Mouse (Mus musculus) fat pad, adult 2 months (tissue): Measurements from ENCODE around the gene Phldb3.

Experiments
- DNase-seq: peaks from one replicate; pipeline ENCODE4 v3.0.0-alpha.2; 2011; ENCODE audit warnings: low read depth, low spot score; ENCODE audit errors: extremely low read depth

Gene Phldb3

DNA sequence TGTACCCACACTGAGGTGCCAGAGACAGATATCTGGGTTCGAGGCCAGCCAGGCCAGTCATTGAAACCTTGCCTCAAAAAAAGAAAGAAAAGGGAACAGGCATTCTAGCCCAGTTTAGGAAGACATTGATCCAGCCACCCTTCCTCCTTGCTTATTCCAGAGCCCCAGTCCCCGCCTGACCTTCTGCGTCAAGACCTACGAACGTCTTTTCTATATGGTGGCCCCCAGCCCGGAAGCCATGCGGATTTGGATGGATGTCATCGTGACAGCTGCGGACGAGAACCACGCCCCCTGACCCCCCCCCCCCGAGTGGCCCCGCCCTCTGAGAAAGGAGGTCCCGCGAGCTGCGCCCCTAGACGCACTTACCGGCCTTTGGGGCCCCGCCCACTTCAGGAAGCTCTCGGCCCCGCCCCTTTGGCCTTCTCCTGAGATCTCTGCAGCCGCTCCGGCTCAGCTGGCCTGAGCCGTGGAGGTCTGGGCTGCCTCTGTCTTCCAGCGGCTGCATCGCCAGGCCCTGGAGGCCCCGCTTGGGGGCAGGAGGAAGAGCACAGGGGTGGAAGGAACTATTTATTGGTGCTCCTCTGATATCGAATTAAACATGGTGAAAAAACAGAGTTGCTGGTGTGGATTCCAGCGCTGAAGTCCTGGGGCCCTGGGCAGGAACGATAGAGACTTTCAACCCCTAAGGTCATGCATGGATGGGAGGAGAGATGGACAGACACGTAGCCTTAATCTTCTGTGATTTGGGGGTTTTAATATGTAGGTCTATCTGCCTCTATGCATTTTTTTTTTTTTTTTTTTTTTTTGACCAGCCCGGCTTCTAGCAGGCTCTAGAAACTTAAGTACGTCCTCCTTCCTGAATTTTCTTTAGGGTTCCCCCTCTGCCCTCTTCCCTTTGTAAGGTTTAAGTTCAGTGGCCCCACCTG is 18.4 kb downstream of the Phldb3 start:
- DNase-seq, result no peak

DNA sequence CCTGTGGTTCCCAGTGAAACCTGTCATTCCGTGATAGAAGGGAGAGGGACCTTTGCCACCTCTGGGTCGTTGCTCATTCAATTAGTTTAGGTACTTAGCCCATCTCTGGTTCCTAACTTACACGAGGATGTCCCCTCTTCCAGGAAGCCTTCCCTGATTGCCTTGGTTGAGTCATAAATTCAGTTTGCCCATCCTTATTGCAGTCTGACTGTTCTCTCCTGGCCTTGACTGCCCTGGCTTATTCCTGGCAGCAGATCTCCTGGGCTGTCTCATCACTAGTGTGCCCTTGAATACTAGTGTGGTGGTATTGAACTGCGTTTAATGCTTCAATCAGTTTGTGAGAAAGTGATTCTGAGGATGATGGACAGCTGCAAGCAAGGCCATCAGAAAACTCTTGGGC is 19.1 kb downstream of the Phldb3 start:
- no peak for DNase-seq

DNA sequence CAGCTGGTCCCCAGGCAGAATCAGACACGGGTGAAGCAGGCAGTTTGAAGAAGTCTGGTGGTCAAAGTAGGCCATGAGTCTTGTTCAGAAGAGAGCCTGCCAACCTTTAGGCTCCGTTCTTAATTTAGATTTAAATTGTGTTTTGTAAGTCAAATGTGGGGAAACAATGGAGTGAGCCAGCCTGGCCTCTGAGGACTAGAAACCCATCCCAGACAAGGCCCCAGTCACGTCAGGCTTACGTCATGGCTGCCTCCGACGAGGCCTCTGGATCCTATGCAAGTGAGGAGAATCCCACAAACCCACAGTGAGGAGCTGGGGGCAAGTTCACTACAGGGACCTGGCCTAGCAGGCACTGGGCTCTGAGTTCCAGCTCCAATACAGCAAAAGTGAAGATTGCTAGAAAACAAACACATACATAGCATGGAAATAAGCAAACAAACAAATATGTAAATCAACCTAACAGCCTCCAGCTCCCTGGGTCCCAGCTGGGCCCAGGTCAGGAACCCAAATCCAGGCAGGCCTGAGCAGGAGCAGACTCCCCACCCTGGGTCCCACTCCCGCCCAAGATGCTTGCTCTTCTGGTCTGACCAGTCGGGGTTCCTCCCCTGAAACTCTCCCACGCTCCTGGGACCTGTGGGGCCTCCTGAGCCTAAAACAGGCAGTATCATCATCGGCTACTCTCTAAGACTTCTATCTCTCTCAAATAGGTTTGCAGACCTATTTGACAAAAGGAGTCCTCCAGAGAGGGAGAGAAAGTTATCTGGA is 19.7 kb downstream of the Phldb3 start:
- DNase-seq, result no peak

DNA sequence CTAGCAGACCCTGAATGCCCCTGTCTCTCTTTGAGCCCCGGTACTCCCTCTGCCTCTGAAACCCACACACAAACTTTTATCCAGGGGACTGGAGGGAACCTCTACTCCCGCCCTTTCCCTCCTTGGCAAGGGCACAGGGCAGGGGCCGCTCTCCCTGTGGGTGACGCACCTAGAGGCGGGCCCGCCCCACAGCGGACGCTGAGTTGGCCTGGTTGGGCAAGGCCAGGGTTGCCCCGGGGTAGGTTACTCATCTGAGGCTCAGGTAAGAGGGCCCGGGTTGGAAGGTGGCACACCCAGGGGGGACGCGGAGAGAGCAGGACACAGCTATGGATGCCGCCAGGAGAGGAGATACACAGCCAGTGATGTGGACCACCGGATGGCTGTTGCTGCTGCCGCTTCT is 25.7 kb downstream of the Phldb3 start, which contains the start of gene Lypd3:
Lypd3 (plus strand) TSS at position 287 of the 400 bp plus-strand sequence.
- DNase-seq, result no peak

DNA sequence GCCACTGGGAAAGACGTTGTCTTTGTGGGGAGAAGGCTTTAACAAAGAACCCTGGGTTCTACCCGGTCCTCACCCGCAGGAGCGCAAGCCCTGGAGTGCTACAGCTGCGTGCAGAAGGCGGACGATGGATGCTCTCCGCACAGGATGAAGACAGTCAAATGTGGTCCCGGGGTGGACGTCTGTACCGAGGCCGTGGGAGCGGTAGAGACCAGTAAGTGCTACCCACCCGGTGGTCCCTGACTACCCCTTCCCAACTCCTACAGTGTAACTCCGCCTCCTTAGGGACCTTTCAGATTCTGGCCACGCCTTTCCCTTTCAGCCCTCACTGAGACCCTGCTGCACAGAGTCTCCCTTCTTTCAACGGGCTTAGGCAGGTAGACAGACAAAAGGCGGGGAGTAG is 26.5 kb downstream of the Phldb3 start:
- no peak for DNase-seq

DNA sequence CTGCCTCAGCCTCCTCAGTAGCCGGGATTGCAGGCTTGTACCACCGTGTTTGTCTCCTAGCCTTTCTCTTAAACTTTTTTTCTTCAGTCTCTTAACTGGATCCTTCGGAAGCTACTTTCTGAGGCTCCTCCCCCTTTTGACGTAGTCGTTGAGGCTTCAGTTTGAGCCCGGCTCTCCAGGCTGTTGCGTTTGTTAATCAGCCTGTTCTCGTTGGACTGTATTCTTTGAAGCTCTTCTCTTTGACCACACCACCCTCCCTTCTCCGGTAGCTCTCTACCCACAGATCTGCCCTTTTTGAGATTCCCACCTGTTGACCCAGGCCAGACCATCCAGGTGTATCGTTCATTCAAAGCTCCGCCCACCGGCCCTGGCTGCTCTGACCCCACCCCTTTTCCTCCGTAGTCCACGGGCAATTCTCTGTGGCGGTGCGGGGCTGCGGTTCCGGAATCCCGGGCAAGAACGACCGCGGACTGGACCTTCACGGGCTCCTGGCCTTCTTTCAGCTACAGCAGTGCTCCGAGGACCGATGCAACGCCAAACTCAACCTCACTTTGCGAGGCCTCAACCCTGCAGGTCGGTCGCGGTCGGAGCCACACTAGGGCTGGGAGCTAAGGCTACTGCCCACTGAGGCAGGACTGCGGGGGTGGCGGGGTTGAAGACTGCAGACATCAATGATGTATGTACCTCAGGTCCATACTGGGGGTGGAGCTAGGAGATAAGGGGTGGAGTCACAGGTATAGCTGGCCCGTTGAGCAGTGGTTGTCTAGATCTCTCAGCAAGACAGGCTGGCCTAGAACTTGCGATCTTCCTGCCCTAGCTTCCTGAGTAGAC is 27.7 kb downstream of the Phldb3 start:
- DNase-seq, result no peak

DNA sequence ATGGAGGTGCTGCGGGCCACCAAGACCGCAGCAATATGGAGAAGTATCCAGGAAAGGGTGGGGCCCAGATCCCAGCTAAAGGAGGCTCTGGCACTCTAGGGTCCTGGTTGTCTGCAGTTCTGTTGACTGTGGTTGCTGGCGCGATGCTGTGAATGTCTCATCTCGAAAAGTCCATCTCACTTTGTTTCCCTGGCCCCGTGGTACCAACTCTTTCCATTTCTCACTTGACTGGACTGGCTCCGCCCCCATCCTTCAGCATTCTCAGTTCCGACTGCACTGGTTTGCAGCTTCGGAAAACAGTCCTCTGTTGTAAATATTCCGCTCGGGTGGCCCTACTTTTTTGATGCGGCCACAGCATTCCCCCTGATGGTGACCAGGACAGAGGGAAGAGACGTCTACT is 29.9 kb downstream of the Phldb3 start:
- DNase-seq, result no peak

DNA sequence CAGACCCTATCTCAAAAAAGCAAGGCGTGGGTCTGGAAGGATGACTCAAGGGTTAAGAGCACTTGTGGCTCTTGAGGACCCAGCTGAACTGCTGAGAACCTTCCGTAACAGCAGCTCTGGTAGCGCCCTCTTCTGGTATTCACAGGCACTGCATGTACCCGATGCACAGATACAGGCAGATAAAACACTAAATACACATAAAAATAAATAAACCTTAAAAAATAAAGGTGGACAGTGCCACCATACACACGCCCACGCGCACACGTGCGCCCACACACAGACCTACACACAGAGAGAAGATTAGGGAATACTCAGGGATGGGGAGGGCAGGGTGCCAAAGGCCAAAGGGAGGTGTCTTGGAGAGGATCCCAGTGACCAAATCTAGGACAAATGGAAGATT is 31.9 kb downstream of the Phldb3 start:
- no peak for DNase-seq

DNA sequence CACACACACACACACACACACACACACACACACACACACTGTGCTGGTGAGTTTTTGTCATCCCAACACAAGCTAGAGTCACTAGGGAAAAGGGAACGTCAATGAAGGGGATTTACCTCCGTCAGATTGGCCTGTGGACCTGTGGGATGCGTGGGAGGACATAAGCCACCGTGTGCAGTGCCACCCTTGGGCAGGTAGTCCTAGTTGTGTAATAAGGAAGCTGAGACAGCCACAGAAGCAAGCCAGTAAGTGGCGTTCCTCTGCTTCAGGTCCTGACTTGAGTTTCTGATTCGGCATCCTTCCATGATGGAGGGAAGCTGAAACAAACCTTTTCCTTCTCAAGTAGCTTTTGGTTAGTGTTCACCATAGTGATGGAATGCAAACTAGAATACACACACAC is 33.9 kb downstream of the Phldb3 start:
- DNase-seq, result peak; percentile 97

DNA sequence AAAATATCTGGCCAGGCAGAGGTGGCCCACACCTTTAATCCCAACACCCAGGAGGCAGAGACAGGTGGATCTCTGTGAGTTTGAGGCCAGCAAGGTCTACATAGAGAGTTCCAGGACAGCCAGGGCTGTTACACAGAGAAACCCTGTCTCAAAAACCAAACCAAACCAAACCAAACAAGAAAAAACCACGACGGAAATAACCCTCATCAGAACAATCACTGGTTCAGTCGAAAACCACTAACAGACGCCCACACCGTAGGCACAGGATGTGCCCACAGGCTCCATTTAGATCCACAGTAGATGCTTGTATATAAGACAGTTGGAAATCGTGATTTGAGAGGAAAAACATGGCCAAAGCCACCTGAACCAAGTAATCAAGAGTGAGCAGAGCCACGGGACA is 34.4 kb downstream of the Phldb3 start:
- no peak for DNase-seq

DNA sequence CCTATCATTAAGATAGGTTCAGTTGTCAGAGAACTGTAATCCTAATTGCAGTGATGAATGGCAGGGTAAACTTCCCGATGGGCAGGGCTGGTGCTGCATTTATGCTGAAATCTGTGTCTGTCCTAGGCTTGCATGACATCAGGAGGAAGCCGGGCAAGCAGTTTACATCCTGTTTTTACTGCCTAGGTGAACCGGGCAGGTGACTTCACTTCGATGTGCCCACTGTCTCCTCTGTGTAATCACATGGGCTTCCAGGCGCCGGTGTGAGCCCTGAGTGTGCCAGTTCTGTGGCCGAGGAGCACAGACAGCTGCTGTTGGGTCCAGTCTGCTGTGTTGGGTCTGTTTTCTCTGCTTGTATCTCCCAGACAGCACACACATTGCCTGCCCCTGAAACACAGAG is 35.9 kb downstream of the Phldb3 start:
- no peak for DNase-seq

DNA sequence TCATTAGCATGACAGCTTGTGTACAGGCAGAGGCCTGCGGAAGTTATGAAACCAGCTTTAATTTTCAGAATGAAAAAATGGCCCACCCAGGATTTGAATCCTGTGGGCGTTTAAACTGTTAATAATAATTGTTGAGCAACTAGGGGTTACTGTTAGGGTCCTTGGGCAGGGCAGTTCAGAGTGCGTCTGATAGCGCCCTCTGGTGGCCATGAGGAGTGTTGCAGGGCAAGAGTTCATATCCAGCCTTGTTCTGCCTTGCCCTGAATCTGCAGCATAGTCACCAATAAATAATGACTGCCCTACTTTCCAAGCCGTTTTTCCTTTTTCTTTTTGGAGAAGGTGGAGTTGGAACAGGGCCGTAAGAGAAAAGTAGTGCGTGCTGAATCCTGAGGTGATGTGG is 43.1 kb downstream of the Phldb3 start:
- DNase-seq, result no peak

DNA sequence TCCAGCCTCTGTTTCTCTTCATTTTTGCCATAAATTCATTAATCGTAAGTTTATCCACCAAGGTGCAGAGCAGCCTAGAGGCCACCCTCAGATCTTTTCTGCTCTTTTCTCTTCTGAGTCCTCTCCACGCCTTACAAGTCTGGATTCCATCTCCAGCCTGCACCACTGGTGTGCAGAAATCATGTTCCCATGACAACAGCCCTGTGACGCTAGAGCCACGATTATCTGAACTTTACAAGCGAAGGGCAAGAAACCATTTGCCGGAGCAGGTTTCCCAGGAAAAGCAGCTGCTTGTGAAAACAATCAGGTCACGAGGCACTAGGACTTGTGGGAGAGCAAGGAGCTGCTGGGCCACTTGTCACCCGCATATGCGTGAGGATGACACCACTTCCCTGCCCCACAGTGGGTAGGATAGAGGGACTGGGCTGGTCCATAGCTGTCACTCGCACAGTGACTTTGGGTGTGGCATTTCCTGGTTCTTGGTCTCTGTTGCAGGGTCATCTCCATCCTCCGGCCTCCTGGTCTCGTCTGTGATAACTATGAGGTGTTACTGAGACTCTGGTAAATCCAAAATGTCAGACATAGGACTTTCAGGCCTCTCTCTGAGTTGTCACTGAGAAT is 49.3 kb downstream of the Phldb3 start:
- DNase-seq, result no peak

DNA sequence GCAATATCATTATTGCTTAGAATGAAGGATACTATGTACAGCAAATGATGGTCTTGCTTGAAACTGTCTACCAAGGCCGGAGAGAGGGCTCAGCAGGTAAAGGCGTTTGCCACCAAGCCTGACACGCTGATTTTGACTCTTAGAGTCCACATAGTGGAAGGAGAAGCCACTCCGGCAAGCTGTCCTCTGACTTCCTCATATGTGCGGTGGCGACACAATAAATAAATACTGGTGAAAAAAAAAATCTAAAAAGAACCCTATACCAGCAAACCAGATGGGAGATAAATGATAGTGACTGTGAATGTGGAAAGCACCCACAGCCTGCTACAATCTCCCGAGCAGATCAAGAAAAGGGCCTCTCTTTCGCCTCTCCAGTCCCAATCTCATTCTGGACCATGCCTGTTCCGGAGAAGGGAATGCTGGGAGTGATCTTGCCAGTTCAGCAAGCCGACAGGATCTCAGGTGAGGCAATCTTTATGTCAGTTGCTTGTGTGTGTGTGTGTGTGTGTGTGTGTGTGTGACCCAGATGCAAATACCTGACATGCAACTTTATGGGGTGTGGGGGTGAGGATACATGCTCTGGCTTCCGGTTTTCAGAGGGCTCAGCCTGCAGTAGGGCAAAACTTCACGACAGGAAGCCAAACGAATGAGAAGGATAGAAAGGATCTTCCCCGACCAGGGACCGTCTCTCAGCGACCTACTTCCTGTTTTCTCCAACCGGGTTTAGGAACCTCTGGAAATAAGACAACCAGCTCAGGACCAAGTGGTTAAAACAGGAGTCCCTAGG is 50.7 kb downstream of the Phldb3 start:
- DNase-seq, result no peak

DNA sequence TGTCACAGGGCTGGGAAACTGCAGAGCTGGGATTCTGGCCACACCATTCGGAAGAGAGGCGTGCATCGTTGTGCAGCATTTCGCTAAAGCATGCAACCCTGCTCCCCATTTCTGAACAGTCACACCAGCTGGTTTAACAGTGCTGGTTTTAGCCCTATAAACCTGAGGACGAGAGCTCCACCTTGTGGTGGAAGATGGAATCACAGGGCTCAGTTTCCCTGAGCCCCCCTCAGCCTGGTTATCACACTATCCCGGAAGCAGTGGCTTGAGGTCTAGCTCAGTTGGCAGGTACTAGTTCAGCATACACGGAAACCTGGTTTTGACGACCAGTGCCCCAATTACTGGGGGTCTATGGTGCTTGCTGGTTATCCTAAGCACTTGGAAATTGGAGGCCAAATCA is 52.0 kb downstream of the Phldb3 start:
- DNase-seq, result no peak

DNA sequence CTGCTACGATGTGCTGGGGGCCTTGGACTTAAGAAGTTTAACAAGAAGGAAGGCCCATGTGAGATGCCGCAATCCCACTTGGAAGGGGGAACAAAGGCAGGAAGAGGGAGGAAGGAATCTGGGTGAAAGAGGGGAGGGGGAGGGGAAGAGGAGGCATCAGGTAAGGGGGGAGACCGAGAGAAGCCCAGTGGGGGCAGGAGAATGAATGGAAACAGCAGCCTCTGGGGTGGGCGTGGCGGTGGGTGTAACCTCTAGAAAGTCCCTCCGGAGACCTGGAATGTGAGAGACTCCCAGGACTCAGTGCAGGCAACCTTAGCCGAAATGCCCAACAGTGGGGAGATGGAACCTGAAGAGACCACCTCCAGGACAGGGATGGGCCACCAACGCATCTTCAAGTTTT is 53.7 kb downstream of the Phldb3 start:
- no peak for DNase-seq

DNA sequence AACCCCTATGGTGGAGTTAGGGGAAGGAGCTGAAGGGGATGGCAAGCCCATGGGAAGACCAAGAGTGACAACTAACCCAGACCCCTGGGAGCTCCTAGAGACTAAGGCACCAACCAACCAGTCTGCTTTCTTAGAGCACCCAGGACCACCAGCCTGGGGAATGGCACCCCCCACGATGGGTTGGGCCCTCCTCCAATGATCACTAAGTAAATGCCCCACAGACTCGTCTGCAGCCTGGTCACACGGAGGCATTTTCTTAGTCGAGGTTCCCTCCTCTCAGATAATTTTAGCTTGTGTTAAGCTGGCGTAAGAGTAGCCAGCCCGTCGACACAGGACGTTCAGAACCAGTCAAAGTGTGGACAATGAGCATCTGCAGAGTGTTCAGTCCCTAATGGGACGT is 54.4 kb downstream of the Phldb3 start:
- no peak for DNase-seq

DNA sequence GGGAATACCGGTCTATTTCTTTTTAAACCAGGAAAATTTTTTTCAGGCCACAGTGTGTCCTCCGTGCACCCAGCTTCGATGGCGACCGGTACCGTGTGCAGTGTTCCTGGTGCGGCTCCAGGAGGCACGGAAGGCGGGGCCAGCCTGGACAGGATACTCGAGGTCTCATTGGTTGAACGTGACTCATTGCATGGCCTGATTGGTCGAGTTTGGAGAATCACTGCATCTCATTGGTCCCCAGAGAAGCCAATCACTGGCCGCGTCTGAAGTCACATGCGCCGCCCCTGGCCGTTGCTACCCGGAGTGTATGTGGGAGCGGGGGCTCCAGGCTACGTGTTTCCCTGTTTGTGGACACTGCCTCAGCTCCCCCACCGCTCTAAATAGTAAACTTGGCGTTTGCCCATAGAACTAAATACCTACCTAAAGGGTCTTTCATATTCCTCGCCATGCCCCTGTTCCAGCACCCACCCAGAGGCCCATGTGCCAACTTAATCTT is 61.4 kb downstream of the Phldb3 start:
- DNase-seq, result no peak

DNA sequence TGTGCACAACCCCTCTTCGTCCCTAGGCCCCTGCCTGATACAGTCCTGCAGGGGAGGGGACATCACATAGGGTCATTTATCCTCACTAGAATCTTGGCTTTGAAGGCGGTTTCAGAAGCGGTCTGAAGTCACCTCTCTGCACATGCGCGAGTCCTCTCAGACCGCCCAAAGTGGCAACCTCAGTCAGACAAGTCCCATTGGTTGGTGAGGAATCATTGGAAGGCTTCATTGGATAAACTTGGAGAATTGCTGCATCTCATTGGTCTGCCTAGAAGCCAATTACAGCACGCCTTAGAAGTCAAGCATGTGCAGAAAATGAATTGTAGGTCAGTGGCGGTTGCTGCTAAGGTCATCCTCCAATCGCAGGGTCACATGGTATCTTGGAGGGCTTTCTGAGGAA is 66.0 kb downstream of the Phldb3 start, which contains the start of gene Tex101:
Tex101 (minus strand) TSS at position 101 of the 400 bp plus-strand sequence.
- no peak for DNase-seq
